Mouse (Mus musculus): ENCODE measurements at regions not wholly inside any gene's neighbourhood (a gene's known extent, or its start where the extent isn't known, plus 50 kb on each side); places are given as distances from the start of the nearest gene placed in this dataset.

GRCm38 (mm10) chr8:41483297-41483696, 66.4 kb upstream of the Frg1 start:
- no peak for DNase-seq

GRCm38 (mm10) chr8:41472992-41473699, 56.3 kb upstream of the Frg1 start:
- DNase-seq: no peak

- DNase-seq: no peak
These were observed 55.4 kb upstream of the Frg1 start for GRCm38 (mm10) chr8:41472233-41472632.

Measured in kidney, adult 9 months (tissue).